Mouse (Mus musculus): ENCODE results near the gene Sgsm2. TPM values are rescaled to one million over a fixed set of nuclear protein-coding genes. Genes with fewer than 3 reads are reported as not detected.

Sgsm2 gene
- total RNA-seq, 2 experiments from 2014 or later = 19.0 to 22.4 TPM

- no peak for DNase-seq
Measured at GRCm38 (mm10) chr11:74883098-74883497, 13.8 kb downstream of the Sgsm2 start.

- DNase-seq = no peak
Measured at GRCm38 (mm10) chr11:74881979-74882378, 14.9 kb downstream of the Sgsm2 start.

GRCm38 (mm10) chr11:74880999-74881398 is 15.9 kb downstream of the Sgsm2 start:
- no peak for DNase-seq

GRCm38 (mm10) chr11:74876801-74877200 is 20.1 kb downstream of the Sgsm2 start:
- peak in 1 of 2 experiments; percentile 19 for DNase-seq

DNA sequence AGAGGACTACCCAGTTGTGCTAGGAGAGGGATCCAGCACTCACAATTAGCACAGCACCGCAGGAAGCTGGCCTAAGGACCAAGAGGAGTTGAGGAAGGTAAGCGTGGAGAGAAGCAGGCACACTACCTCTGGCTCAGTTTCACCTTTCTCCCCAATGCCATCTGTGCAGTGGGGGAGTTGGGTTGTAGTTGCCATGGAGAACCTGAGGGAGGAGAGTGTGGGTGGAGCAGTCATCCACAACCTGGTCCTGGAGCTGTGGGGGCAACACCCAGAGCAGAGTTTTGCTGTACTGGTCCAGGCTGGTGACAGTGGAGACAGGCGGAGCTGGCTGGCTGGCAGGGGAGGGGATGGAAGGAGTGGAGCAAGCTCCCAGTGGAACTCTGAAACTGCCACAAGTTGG is 22.2 kb downstream of the Sgsm2 start:
- no peak for DNase-seq

DNA sequence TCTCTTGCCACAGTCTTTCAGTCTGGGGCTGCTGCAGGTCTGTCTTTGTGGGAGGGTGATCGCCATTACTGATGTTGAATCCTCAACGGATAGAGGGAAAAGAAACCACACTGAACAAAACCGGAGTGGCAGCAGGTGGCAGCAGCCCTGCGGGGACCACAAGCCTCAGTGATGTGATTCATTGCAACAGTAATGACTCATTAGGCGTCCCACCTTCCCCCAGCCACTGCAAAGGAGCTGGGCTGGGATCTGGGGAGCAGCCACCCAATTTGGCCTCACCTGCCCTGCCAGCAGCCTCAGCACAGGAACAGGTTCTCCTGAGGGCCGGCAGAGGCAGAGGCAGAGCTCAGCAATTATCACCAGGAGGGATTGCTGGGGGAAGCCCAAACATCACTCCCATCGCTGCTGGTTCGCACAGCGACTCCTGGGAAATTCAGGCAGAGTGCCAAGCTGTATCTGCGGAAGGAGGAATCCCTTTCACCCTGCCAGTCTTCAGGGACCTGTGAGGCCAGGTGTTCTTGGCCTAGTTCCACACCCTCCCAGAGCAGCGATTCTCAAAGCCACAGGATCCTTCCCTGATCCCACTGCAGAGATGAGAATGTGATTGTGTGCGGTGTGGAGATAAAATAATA is 25.8 kb downstream of the Sgsm2 start:
- peak; percentile 62 to 65 for DNase-seq

GRCm38 (mm10) chr11:74870544-74870943 is 26.3 kb downstream of the Sgsm2 start:
- no peak for DNase-seq

DNA sequence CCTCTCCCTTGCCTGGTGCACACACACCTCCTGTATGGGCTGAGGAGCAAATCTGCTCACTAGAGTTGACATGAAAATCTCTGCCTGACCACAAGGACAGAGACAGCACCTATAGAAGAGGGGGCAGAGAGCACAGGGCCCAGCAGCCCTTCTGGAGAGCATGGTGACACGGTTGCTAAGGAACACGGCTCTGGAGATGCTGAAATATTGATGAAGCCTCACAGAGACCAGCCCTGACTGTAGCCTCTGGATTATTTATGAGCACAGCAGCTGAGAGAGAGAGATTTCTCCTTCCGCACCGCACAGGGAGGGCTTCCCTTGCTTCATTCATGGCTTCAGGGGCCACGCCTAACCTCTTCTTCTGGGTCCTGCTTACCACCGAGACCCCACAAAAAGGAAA is 27.3 kb downstream of the Sgsm2 start:
- no peak for DNase-seq

GRCm38 (mm10) chr11:74868046-74868760 is 28.7 kb downstream of the Sgsm2 start:
- peak; percentile 46 to 77 for DNase-seq

GRCm38 (mm10) chr11:74867181-74867580 is 29.7 kb downstream of the Sgsm2 start:
- DNase-seq = peak; percentile 79 to 81

DNA sequence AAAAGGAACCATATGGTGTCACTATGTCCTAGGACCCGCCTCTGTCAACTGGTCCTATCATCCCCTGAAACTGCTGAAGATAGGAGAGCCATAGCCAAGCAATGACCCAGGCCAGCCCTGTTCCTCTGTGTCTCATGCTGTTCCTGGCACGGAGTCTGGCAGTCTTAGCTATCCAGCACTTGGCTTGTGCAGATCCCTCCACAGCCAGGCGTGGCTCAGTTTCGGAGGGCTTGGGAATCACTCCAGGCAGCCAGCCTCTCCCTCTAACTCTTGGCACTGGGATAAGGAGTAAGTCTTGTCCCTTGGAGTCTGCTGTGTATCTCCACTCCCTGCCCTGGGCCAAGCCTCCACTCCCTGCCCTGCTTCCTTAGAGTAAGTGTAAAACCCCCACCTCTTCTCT is 30.2 kb downstream of the Sgsm2 start:
- peak; percentile 39 to 64 for DNase-seq

- DNase-seq = no peak
Measured at GRCm38 (mm10) chr11:74865252-74865651, 31.6 kb downstream of the Sgsm2 start.

GRCm38 (mm10) chr11:74864421-74864820 is 32.4 kb downstream of the Sgsm2 start:
- no peak for DNase-seq

DNA sequence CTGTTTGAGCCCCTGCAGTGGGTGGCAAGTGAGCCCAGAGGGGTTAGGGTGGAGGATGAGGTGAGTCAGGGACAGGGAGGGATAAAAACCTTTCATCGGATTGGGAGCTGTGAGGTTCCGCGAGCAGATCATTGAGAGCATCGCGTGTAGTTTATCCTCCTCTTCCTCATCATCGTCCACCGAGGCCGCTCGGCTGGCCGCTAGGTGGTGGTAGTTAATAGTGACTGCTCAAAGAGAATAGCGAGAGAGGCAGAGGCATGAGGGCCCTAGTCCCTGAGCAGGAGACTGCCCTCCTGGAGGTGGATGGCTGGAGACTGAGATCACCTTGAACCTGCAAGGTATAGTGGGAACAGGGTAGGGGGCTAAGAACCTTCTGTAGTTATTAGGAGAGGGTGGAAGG is 33.4 kb downstream of the Sgsm2 start:
- DNase-seq = no peak

GRCm38 (mm10) chr11:74862129-74862528 is 34.7 kb downstream of the Sgsm2 start:
- DNase-seq = peak; percentile 41 to 47

GRCm38 (mm10) chr11:74857756-74858155 is 39.1 kb downstream of the Sgsm2 start:
- no peak for DNase-seq

DNA sequence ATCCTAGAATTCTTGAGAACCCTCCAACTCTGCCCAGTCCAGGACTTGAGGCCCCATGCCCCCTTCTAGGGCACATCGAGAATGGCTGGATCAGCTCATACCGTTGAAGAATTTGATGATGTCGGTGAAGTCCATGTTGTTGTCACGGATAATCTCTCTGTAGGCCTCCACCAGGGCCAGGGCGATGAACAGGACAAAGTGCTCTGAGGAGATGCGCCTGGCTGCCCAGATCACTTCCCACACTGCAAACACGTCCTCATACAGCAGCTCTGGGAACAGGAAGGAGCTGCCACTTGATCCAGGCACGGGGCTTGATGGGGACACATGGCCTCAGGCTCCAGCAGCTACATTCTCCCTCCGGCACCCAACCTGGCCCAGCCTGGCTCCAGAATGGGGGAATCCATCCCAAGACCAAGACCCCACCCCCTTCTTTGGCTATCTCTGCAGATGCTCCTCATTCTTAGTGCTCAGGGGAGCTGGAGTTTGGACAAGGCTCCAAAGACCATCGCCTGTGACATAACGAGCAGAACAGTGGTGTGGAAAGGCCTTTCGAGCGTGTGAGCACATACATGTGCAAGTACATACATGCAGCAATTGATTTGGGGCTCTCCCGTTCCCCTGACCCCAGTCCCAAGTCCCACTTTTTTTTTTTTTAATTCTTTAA is 45.7 kb downstream of the Sgsm2 start:
- no peak for DNase-seq

DNA sequence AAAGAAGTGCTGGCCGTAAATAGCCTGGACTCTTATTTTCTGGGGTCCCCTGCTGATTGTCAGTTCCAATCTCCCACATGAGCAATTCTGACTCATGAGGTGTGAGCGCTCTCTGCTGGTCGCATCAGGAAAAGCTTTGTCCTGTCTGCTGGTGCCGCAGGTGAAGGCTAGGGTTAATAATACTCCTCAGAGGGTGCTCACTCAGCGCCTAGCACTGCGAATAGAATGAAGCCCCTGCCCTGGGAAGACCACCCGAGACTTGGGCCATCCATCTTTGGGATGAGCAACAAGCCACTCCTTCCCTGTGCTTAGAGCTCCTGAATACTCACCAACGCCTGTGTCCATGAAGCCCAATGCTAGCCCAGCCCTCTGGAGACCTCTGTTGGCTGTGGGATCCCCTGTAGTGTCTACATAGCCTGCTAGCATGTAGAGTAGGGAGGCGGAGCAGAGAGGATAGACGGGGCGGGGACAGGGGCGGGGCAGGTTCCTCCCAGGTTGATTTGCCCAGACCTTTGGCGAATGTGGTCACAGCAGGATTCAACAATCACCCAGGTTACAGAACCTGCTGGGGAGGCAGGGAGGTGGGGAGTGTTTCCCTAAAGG is 48.8 kb downstream of the Sgsm2 start:
- DNase-seq = peak; percentile 74 to 83

DNA sequence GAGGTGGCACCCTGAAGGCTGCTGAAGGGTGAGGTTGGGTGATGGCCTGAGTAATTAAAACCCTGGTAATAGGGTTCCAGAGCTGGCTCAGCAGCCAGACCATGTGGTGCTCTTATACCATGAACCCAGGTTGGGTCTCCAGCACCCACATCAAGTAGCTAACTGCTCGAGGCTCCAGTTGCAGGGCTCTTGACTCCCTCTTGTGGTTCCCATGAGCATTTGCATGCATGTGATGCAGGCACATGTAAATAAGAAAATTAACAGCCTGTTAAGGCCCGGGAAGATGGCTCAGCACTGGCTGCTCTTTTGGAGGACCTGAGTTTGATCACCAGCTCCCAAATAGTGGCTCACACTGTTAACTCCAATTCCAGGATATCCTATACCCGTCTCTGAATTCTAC is 51.1 kb downstream of the Sgsm2 start:
- DNase-seq = no peak

DNA sequence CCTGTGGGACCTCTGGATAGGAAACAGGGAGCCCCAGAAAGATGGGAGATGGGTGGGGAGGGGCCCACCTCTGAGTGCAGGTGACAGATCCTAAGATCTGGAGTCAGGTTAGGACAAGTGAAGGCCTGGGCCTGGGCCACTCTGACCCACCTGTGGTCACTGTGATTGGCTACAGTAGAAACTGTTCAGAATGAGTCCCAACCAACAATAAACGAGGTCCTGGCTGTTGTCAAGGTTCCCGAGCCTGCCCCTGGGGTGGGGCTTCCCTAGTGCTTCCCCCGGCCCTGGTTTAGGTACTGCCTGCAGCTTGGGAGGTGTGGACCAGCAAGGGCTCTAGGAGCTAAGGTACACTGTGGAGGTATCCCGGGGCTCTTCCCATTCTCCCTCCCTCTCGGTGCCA is 53.1 kb downstream of the Sgsm2 start:
- DNase-seq = peak in 1 of 2 experiments; percentile 0

GRCm38 (mm10) chr11:74843435-74843714 is 53.5 kb downstream of the Sgsm2 start:
- peak in 1 of 2 experiments; percentile 58 for DNase-seq

DNA sequence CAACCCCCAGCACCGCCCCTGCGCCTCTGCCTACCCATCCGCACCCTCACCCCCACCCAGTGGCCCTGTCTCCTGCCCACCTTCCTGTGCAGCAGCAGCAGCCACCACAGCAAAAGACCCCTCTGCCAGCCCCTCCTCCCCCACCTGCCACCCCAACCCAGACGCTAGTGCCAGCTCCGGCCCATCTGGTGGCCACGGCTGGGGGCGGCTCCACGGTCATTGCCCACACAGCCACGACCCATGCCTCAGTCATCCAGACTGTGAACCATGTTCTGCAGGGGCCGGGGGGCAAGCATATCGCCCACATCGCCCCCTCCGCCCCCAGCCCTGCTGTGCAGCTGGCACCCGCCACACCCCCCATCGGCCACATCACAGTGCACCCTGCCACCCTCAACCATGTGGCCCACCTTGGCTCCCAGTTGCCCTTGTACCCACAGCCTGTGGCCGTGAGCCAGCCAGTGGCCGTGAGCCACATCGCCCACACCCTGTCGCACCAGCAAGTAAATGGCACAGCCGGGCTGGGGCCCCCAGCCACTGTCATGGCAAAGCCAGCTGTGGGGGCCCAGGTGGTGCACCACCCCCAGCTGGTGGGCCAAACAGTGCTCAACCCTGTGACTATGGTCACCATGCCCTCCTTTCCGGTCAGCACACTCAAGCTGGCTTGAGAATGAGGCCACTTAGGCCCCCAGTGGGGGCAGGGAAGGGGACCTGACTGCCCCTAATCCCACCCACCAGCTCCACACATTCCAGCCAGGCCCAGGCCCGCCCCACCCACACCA is 54.0 kb downstream of the Sgsm2 start:
- DNase-seq = peak in 1 of 2 experiments; percentile 24
